16 mouse cellular contexts compared by ENCODE assay signal in genomic region chr4:134491716-134492115, GRCm38 (mm10). TPM values are rescaled to one million over a fixed set of nuclear protein-coding genes. Genes with fewer than 3 reads are reported as not detected.
DNase-seq lines count a peak whose midpoint lies in the region; ATAC-seq and TF ChIP-seq lines count a peak whose summit lies in the region.
"Had no signal": no experiment of that assay in that cellular context is flagged by ENCODE, and none has a peak within 500 bp of the region (broad histone marks: within the 10 kb centered on the region; RNA-seq: fewer than 3 reads in every experiment).

No protein-coding gene starts in this region.

- 58% methylated on average over 6 of the region's 6 CpGs for WGBS in hindbrain, postnatal 0 days

- H3K4me2 ChIP-seq in hindbrain, postnatal 0 days (ENCODE audit: low read depth, low read length), result no peak overlapping the region
- H3K4me2 ChIP-seq: forebrain, embryonic 15.5 days; liver, embryonic 15.5 days; midbrain, embryonic 11.5 days had no signal

- H3K36me3 ChIP-seq in hindbrain, postnatal 0 days (ENCODE audit: insufficient read depth, low read length), result no peaks in the 10 kb centered on the region
- H3K36me3 ChIP-seq: forebrain, embryonic 15.5 days; liver, embryonic 15.5 days had no signal

- no peak overlapping the region for H3K9ac ChIP-seq in hindbrain, postnatal 0 days (replicated peaks; ENCODE audit: low read length)
- H3K9ac ChIP-seq: forebrain, embryonic 15.5 days; liver, embryonic 15.5 days had no signal

- ATAC-seq in hindbrain, postnatal 0 days, result no peak
- ATAC-seq: forebrain, embryonic 15.5 days had no signal

- H3K4me3 ChIP-seq in hindbrain, postnatal 0 days (ENCODE audit: low read length), result no peak overlapping the region
- H3K4me3 ChIP-seq: forebrain, embryonic 15.5 days; liver, embryonic 15.5 days had no signal

- peak; percentile 54 for DNase-seq in cerebellum, adult 11-12 months
- no peak for DNase-seq in cerebellum, postnatal 36 days
- DNase-seq in kidney, postnatal 10 days, result peak; percentile 69
- DNase-seq in kidney, adult 11 months, result no peak
- DNase-seq in urinary bladder, postnatal 14 days (ENCODE audit: low spot score), result peak; percentile 81
- no peak for DNase-seq in urinary bladder, adult 2 months (ENCODE audit: low spot score)
- no peak for DNase-seq in left cerebral cortex, postnatal 25 days (ENCODE audit: low spot score in 2 of 2)
- no peak for DNase-seq in hindbrain, postnatal 0 days (ENCODE audit: low spot score)
- DNase-seq: adrenal gland, postnatal 36 days; cerebellum, adult 18-20 months; gastrocnemius, postnatal 25 days; heart, postnatal 10 days had no signal

- no peak for TF ChIP-seq CTCF in hindbrain, postnatal 0 days (IDR thresholded peaks at IDR 0.05; ENCODE audit: low read depth)

- no peak overlapping the region for H3K27ac ChIP-seq in hindbrain, postnatal 0 days
- H3K27ac ChIP-seq: forebrain, embryonic 15.5 days; kidney, postnatal 0 days; liver, embryonic 15.5 days had no signal

- no peaks in the 10 kb centered on the region for H3K9me3 ChIP-seq in hindbrain, postnatal 0 days (ENCODE audit: low read length)
- H3K9me3 ChIP-seq: forebrain, embryonic 15.5 days; liver, embryonic 15.5 days had no signal

- H3K4me1 ChIP-seq in hindbrain, postnatal 0 days (ENCODE audit: insufficient read depth, low read length), result peaks cover 15% of the 10 kb centered on the region; the same call in 1 of the 2 replicates

- H3K27me3 ChIP-seq in hindbrain, postnatal 0 days (ENCODE audit: insufficient read depth, low read length), result no peaks in the 10 kb centered on the region
- H3K27me3 ChIP-seq: forebrain, embryonic 15.5 days had no signal

- intact Hi-C loops in left cerebral cortex, postnatal 25 days (cut with DNase I), result no loop called here

RNA-seq across cellular contexts. Expression of gene Paqr7, which starts 4.8 kb away (rescaled TPM):
- 40.0 and 42.7 TPM in 2 replicates for polyA plus RNA-seq in urinary bladder, adult 2 months (2012; rRNA removed)
- 10 to 100 TPM; 61.2 to 63.3 TPM for total RNA-seq in left cerebral cortex, postnatal 25 days (2021)
- 121 and 142 TPM in 2 replicates for total RNA-seq in hindbrain, postnatal 0 days (2014; rRNA removed)
- polyA plus RNA-seq in hindbrain, postnatal 0 days (2015; fragmentation: Nextera tagmentation; extraction: Ambion mirVana), result 41.1 and 43.5 TPM in 2 replicates

RNA-seq across cellular contexts. Expression of gene Aunip, which starts 19.1 kb away (rescaled TPM):
- 0.44 and 0.72 TPM in 2 replicates for polyA plus RNA-seq in urinary bladder, adult 2 months (2012; rRNA removed)
- total RNA-seq in left cerebral cortex, postnatal 25 days (2021), result under 1 TPM; 0.37 to 0.60 TPM
- total RNA-seq in hindbrain, postnatal 0 days (2014; rRNA removed), result 2.2 and 2.7 TPM in 2 replicates
- polyA plus RNA-seq in hindbrain, postnatal 0 days (2015; fragmentation: Nextera tagmentation; extraction: Ambion mirVana), result 2.2 and 2.6 TPM in 2 replicates
- total RNA-seq: gastrocnemius, postnatal 25 days had no signal

RNA-seq across cellular contexts. Expression of gene Stmn1, which starts 23.6 kb away (rescaled TPM):
- 67.0 and 104 TPM in 2 replicates for polyA plus RNA-seq in urinary bladder, adult 2 months (2012; rRNA removed)
- total RNA-seq in left cerebral cortex, postnatal 25 days (2021), result 1,000 to 10,000 TPM in 1 of 2 experiments, 100 to 1,000 TPM in 1; 940 to 1,084 TPM
- 667 and 752 TPM in 2 replicates for total RNA-seq in hindbrain, postnatal 0 days (2014; rRNA removed)
- polyA plus RNA-seq in hindbrain, postnatal 0 days (2015; fragmentation: Nextera tagmentation; extraction: Ambion mirVana), result 4,115 and 4,307 TPM in 2 replicates

RNA-seq across cellular contexts. Expression of gene Mtfr1l, which starts 43.5 kb away (rescaled TPM):
- 153 and 165 TPM in 2 replicates for polyA plus RNA-seq in urinary bladder, adult 2 months (2012; rRNA removed)
- 10 to 100 TPM; 60.2 to 60.7 TPM for total RNA-seq in left cerebral cortex, postnatal 25 days (2021)
- total RNA-seq in hindbrain, postnatal 0 days (2014; rRNA removed), result 133 and 146 TPM in 2 replicates
- 177 and 182 TPM in 2 replicates for polyA plus RNA-seq in hindbrain, postnatal 0 days (2015; fragmentation: Nextera tagmentation; extraction: Ambion mirVana)

Comparison
In these comparisons a context has a peak if more than half of its experiments do, and no peak if none do; other contexts are left out.
1. DNase-seq: peak in cerebellum, adult 11-12 months (single experiment), kidney, postnatal 10 days (single experiment) and urinary bladder, postnatal 14 days (single experiment); none in cerebellum, postnatal 36 days (0 of 2), kidney, adult 11 months (single experiment), urinary bladder, adult 2 months (single experiment), left cerebral cortex, postnatal 25 days (0 of 2) and hindbrain, postnatal 0 days (single experiment).